Mouse (Mus musculus) left cerebral cortex, postnatal 36 days (tissue): Measurements from ENCODE around the gene Il6st. TPM values are rescaled to one million over a fixed set of nuclear protein-coding genes. Genes with fewer than 3 reads are reported as not detected.

ENCODE experiments used
- DNase-seq, 2 experiments: peaks; one replicate each; pipeline ENCODE4 v3.0.0; 2021 to 2022; ENCODE audit warnings: low spot score in 2 of 2, mixed read lengths in 1 of 2
- intact Hi-C: fragments of 180-260 bp; cut with DNase I; formaldehyde crosslinking; loops from one replicate; pipeline ENCODE4 v1.15.1; 2025
- total RNA-seq, 2 experiments: library from RNA; stranded (reverse); gene quantifications; 2 replicates each; pipeline ENCODE4 v1.2.3; 2021

Gene Il6st
- total RNA-seq, 2 experiments from 2014 or later = 76.3 to 79.5 TPM

- intact Hi-C loops = no loop called here
Measured at GRCm38 (mm10) chr13:112472401-112473023, 8.6 kb downstream of the Il6st start.

DNA sequence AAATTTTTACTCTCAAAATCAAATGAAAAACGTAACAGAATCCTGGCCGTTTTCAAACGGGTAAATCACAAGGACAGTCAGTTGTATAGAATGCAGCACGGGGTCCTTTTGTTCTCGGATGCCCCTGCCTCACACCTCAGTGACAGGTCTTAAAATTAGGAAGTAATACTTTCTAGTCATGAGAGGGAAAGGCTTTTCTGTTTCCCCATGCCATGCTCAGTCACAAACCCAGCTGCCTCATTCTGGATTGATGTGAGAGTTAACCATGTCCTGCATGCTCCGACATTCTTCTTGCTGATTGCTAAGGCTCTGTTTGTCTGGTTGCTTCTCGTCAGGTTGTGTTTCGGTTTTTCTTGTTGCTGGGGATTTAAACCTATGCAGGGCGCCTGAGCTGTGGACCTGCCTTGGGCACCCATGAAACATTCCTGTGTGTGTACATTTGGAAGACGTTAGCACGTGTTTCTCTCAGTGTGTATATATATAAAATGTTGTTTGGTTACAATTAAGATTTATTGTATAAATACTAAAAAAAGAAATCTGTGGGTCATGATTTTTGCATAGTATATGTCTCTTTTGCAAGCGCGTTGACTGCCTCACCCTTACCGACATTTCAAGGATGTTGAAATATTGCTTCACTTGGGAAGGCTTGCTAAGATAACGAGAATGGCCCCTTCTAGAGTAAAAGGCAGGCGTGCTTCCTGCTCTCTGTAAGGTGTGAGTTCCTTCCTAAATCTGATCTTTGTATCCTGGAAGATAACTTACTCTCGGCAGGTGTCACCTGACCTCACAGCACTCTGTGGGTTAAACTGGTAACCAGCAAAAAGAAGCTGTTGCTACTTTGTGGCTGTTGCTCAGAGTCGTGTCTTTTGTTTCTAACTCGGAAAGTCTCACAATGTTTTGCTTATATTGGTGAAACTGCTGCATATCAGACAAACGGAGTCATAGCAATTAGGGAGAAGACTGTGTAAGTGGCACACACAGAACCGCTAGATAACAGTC lies 10.2 kb downstream of the Il6st start:
- intact Hi-C loops = no loop called here
- no peak for DNase-seq

More at GRCm38 (mm10) chr13:112472401-112473023, 8.6 kb downstream of the Il6st start:
- DNase-seq = no peak

DNA sequence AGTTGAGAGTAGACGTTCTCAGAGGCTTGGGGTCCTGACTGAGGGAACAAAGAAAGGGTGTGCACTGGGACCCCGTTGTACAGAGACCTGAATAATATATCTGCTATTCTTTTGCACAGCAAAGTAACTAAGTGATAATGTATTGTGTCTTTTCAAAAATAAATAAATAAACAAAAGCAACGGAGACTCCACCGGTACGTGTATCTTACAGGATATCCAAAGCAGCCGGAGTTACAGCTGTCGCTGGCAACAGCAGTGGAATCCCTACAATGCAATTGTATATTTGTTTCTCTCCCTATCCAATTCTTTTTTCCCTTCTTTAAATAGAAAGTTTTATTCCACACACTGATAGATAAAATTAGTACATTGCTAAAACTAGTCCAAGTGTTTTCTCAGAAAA lies 15.2 kb downstream of the Il6st start:
- no peak for DNase-seq

DNA sequence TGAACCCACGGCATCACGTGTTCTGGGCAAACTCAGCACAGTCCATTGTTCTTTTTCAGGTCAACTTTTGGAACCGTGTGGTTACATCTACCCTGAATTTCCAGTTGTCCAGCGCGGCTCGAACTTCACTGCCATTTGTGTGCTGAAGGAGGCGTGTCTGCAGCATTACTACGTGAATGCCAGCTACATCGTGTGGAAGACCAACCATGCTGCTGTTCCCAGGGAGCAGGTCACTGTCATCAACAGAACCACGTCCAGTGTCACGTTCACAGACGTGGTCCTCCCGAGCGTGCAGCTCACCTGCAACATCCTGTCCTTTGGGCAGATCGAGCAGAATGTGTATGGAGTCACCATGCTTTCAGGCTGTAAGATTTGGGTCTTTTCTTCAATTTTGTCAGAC lies 16.1 kb downstream of the Il6st start:
- intact Hi-C loops = no loop called here
- no peak for DNase-seq

More for the DNA sequence above, 15.2 kb downstream of the Il6st start:
- intact Hi-C loops = no loop called here

- no peak for DNase-seq
- intact Hi-C loops = no loop called here
Measured at GRCm38 (mm10) chr13:112482525-112482924, 18.7 kb downstream of the Il6st start.

GRCm38 (mm10) chr13:112483015-112483414 lies 19.1 kb downstream of the Il6st start:
- intact Hi-C loops = no loop called here
- DNase-seq = no peak

- no peak for DNase-seq
- intact Hi-C loops = no loop called here
Measured at GRCm38 (mm10) chr13:112486236-112486635, 22.4 kb downstream of the Il6st start.

- DNase-seq = no peak
- intact Hi-C loops = no loop called here
Measured at GRCm38 (mm10) chr13:112486676-112487075, 22.8 kb downstream of the Il6st start.

- intact Hi-C loops = no loop called here
- no peak for DNase-seq
Measured at GRCm38 (mm10) chr13:112490036-112490435, 26.2 kb downstream of the Il6st start.

- intact Hi-C loops = no loop called here
- no peak for DNase-seq
Measured at GRCm38 (mm10) chr13:112491636-112492284, 27.9 kb downstream of the Il6st start.

- intact Hi-C loops = no loop called here
- no peak for DNase-seq
Measured at GRCm38 (mm10) chr13:112492285-112492678, 28.4 kb downstream of the Il6st start.

GRCm38 (mm10) chr13:112494590-112494989 lies 30.7 kb downstream of the Il6st start:
- intact Hi-C loops = no loop called here
- no peak for DNase-seq

GRCm38 (mm10) chr13:112500027-112500426 lies 36.2 kb downstream of the Il6st start:
- DNase-seq = no peak
- intact Hi-C loops = loop anchor here (10.0 kb wide), 1 partner anchor 705 kb away; no protein-coding TSS in a partner anchor

DNA sequence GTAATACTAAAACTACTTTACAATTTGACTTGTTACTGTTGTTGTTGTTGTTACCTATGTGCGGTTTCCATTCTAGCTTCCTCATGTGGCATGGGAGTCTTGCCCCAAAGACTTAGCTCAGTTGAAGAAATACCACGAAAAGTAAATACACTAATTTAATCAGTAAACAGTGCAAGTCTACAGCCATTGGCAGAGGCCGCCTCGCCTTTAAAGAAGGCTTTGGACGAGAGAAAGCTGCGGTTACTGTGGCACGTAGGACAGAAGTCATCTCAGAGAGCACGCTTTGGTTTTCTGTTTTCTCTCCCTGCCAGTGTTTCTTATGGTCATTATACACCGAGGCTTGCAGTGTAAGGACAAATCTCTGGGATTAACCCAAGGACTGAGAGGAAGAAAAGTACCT lies 36.6 kb downstream of the Il6st start:
- no peak for DNase-seq
- intact Hi-C loops = loop anchor here (10.0 kb wide), 1 partner anchor 706 kb away; no protein-coding TSS in a partner anchor

DNA sequence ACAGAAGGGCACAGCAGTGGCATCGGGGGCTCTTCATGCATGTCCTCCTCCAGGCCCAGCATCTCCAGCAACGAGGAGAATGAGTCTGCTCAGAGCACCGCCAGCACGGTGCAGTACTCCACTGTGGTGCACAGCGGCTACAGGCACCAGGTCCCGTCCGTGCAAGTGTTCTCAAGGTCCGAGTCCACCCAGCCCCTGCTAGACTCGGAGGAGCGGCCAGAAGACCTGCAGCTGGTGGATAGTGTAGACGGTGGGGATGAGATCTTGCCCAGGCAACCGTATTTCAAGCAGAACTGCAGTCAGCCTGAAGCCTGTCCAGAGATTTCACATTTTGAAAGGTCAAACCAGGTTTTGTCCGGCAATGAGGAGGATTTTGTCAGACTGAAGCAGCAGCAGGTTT lies 40.0 kb downstream of the Il6st start:
- no peak for DNase-seq
- intact Hi-C loops = loop anchor here (10.0 kb wide), 1 partner anchor 709 kb away; no protein-coding TSS in a partner anchor

- DNase-seq = no peak
- intact Hi-C loops = loop anchor here (10.0 kb wide), 1 partner anchor 711 kb away; no protein-coding TSS in a partner anchor
Measured at GRCm38 (mm10) chr13:112505436-112505835, 41.6 kb downstream of the Il6st start.

DNA sequence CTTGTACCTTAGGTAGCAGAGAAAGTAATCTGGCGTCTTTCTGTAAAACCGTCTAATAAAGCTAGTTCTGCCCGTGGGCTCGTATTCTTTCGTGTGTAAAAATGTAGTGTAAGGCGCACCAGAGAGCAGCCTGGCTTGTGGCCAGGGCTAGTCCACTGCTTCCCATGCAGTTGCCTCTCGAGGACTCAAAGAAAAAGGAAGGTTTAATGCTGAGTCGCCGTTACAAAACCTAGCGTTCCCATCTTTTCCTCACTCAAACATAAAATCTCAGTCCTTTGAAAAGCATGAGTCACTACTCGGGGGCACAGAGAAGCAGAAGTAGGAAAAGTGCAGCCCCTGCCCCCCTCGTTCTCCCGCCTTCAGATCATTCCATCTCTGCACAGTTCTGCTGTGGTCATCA lies 42.9 kb downstream of the Il6st start:
- intact Hi-C loops = loop anchor here (10.0 kb wide), 1 partner anchor 712 kb away; no protein-coding TSS in a partner anchor
- peak in 1 of 2 experiments; percentile 10 for DNase-seq

GRCm38 (mm10) chr13:112507691-112508090 lies 43.8 kb downstream of the Il6st start:
- intact Hi-C loops = loop anchor here (10.0 kb wide), 1 partner anchor 713 kb away; no protein-coding TSS in a partner anchor
- no peak for DNase-seq

- no peak for DNase-seq
- intact Hi-C loops = loop anchor here (10.0 kb wide), 1 partner anchor 714 kb away; no protein-coding TSS in a partner anchor
Measured at GRCm38 (mm10) chr13:112508487-112508886, 44.6 kb downstream of the Il6st start.

DNA sequence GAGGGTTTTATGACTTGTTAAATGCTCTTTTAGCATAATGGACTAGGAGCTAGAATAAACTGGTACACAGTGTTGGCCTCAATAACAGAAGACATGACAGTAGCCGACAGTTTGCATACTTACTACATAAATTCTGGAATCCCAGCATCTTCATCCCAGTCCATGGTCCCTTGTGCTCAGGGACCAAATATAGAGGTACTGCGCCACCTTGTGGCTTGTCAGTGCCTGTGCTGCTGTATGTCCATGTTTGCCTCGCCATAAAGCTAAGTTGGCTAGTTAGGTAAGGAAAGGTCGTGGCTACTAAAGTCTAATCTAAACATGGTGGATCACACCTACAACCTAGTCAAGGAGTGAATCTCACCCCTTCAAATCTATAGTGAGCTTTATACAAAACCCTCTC lies 45.6 kb downstream of the Il6st start:
- intact Hi-C loops = loop anchor here (1.0 to 10.0 kb wide), 2 partner anchors 201 to 715 kb away; no protein-coding TSS in a partner anchor
- peak; percentile 24 to 36 for DNase-seq
